Mouse (Mus musculus) lung, embryonic 15.5 days (tissue): ENCODE data around the gene Hoxa13. TPM values are rescaled to one million over a fixed set of nuclear protein-coding genes. Genes with fewer than 3 reads are reported as not detected.

Experiments
- ATAC-seq: fragments of 200-750 bp; cut with Nextera tagmentation; 2 replicates; pipeline ENCODE4 v1.8.0; 2017; ENCODE audit warnings: moderate number of reproducible peaks, borderline replicate concordance; ENCODE audit not compliant: low FRiP score, low TSS enrichment; ENCODE audit errors: extremely low read depth
- H3K27ac ChIP-seq: fragments of 300-500 bp; sonication (generic); 2 replicates; pipeline ENCODE4 v1.5.1; 2015; ENCODE audit warnings: moderate library complexity, mild to moderate bottlenecking, inconsistent platforms
- H3K27me3 ChIP-seq: fragments of 300-500 bp; sonication (generic); 2 replicates; pipeline ENCODE4 v1.6.1; 2015; ENCODE audit warnings: inconsistent platforms
- H3K36me3 ChIP-seq: fragments of 300-500 bp; sonication (generic); 2 replicates; pipeline ENCODE4 v1.6.1; 2015; ENCODE audit warnings: inconsistent platforms
- H3K4me1 ChIP-seq: fragments of 300-500 bp; sonication (generic); 2 replicates; pipeline ENCODE4 v1.6.1; 2015; ENCODE audit warnings: inconsistent platforms
- H3K4me2 ChIP-seq: fragments of 300-500 bp; sonication (generic); 2 replicates; pipeline ENCODE4 v1.6.1; 2015; ENCODE audit warnings: inconsistent platforms, mild to moderate bottlenecking, moderate library complexity
- H3K4me3 ChIP-seq: fragments of 300-500 bp; sonication (generic); 2 replicates; pipeline ENCODE4 v1.5.1; 2015; ENCODE audit warnings: mild to moderate bottlenecking, inconsistent platforms
- H3K9ac ChIP-seq: fragments of 300-500 bp; sonication (generic); 2 replicates; pipeline ENCODE4 v1.6.1; 2015; ENCODE audit warnings: inconsistent platforms
- H3K9me3 ChIP-seq: fragments of 300-500 bp; sonication (generic); 2 replicates; pipeline ENCODE4 v1.6.1; 2016; ENCODE audit warnings: inconsistent platforms
- WGBS: fragments of 180-500 bp; shearing (Covaris S2); methylation state at CpG from one replicate; pipeline ENCODE4 v1.1.7; 2015; 5-methylcytosine and 5-hydroxymethylcytosine counted together
- polyA plus RNA-seq: library from polyadenylated mRNA; unstranded; fragments of >200 nt; fragmentation: Nextera tagmentation; extraction: Ambion mirVana; gene quantifications from 2 replicates; pipeline ENCODE4 v1.2.1, GENCODE M21; 2015

The Hoxa13 gene
- polyA plus RNA-seq, 1 experiment from 2014 or later, result not detected

GRCm38 (mm10) chr6:52238155-52238545 is 22.5 kb downstream of the Hoxa13 start:
- Histone ChIP-seq H3K4me1 (peaks cover 12% of the 10 kb centered on the region; the same call in 1 of the 2 replicates), H3K4me2 (no peak overlapping the region), H3K36me3 (no peaks in the 10 kb centered on the region), H3K9ac (no peak overlapping the region), H3K27me3 (peaks cover 98% of the 10 kb centered on the region), H3K27ac (no peak overlapping the region), H3K9me3 (no peaks in the 10 kb centered on the region), H3K4me3 (no peak overlapping the region)
- WGBS, result 2% methylated on average over 7 of the region's 7 CpGs
- ATAC-seq, result no peak

GRCm38 (mm10) chr6:52237346-52238154 is 23.1 kb downstream of the Hoxa13 start:
- H3K27ac ChIP-seq, result no peak overlapping the region
- no peak overlapping the region for H3K4me2 ChIP-seq
- H3K4me3 ChIP-seq, result no peak overlapping the region
- 11% methylated on average over 10 of the region's 10 CpGs for WGBS
- H3K4me1 ChIP-seq, result peaks cover 12% of the 10 kb centered on the region; the same call in 1 of the 2 replicates
- H3K36me3 ChIP-seq, result no peaks in the 10 kb centered on the region
- H3K9me3 ChIP-seq, result no peaks in the 10 kb centered on the region
- H3K27me3 ChIP-seq, result peaks cover 98% of the 10 kb centered on the region
- H3K9ac ChIP-seq, result no peak overlapping the region
- no peak for ATAC-seq

- Histone ChIP-seq H3K9me3 (no peaks in the 10 kb centered on the region), H3K4me2 (no peak overlapping the region), H3K9ac (no peak overlapping the region), H3K27me3 (peaks cover 98% of the 10 kb centered on the region), H3K4me3 (no peak overlapping the region), H3K27ac (no peak overlapping the region), H3K36me3 (no peaks in the 10 kb centered on the region), H3K4me1 (peaks cover 12% of the 10 kb centered on the region; the same call in 1 of the 2 replicates)
- no peak for ATAC-seq
- WGBS, result 7% methylated on average over 3 of the region's 3 CpGs
Measured at GRCm38 (mm10) chr6:52236806-52237205, 23.9 kb downstream of the Hoxa13 start.

- Histone ChIP-seq H3K9me3 (no peaks in the 10 kb centered on the region), H3K4me2 (no peak overlapping the region), H3K27me3 (peaks cover 96% of the 10 kb centered on the region), H3K4me3 (no peak overlapping the region), H3K36me3 (no peaks in the 10 kb centered on the region), H3K4me1 (peaks cover 12% of the 10 kb centered on the region; the same call in 1 of the 2 replicates), H3K27ac (no peak overlapping the region), H3K9ac (no peak overlapping the region)
- ATAC-seq, result no peak
- 21% methylated on average over 6 of the region's 6 CpGs for WGBS
Measured at GRCm38 (mm10) chr6:52235866-52236265, 24.8 kb downstream of the Hoxa13 start.

- WGBS, result 29% methylated on average over 9 of the region's 9 CpGs
Measured at GRCm38 (mm10) chr6:52235267-52235666, 25.4 kb downstream of the Hoxa13 start.

GRCm38 (mm10) chr6:52234428-52235140 is 26.1 kb downstream of the Hoxa13 start:
- Histone ChIP-seq H3K9me3 (no peaks in the 10 kb centered on the region), H3K36me3 (no peaks in the 10 kb centered on the region), H3K9ac (no peak overlapping the region), H3K27me3 (peaks cover 96% of the 10 kb centered on the region), H3K4me2 (no peak overlapping the region; the same call in 1 of the 2 replicates), H3K4me3 (no peak overlapping the region), H3K4me1 (peaks cover 12% of the 10 kb centered on the region; the same call in 1 of the 2 replicates), H3K27ac (no peak overlapping the region)
- no peak for ATAC-seq
- WGBS, result 2% methylated on average over 68 of the region's 68 CpGs

More at GRCm38 (mm10) chr6:52235267-52235666, 25.4 kb downstream of the Hoxa13 start:
- Histone ChIP-seq H3K4me3 (no peak overlapping the region), H3K27ac (no peak overlapping the region), H3K36me3 (no peaks in the 10 kb centered on the region), H3K4me2 (no peak overlapping the region), H3K4me1 (peaks cover 15% of the 10 kb centered on the region; the same call in 1 of the 2 replicates), H3K9me3 (no peaks in the 10 kb centered on the region), H3K9ac (no peak overlapping the region), H3K27me3 (peaks cover 96% of the 10 kb centered on the region)
- no peak for ATAC-seq

- peaks cover 12% of the 10 kb centered on the region; the same call in 1 of the 2 replicates for H3K4me1 ChIP-seq
- 0 out of 2 replicates have a peak, but pooled peaks have one; percentile 53 for ATAC-seq
- H3K9me3 ChIP-seq, result no peaks in the 10 kb centered on the region
- H3K4me2 ChIP-seq, result peak overlapping the region; percentile 14; the same call in 1 of the 2 replicates
- H3K9ac ChIP-seq, result no peak overlapping the region
- no peak overlapping the region for H3K27ac ChIP-seq
- no peaks in the 10 kb centered on the region for H3K36me3 ChIP-seq
- H3K27me3 ChIP-seq, result peaks cover 97% of the 10 kb centered on the region
- 1% methylated on average over 68 of the region's 70 CpGs for WGBS
- 0 out of 2 replicates have a peak overlapping the region, but pooled peaks have one; percentile 5 for H3K4me3 ChIP-seq
Measured at GRCm38 (mm10) chr6:52233546-52234427, 26.9 kb downstream of the Hoxa13 start.

GRCm38 (mm10) chr6:52232984-52233545 is 27.6 kb downstream of the Hoxa13 start:
- no peak overlapping the region for H3K4me3 ChIP-seq
- no peaks in the 10 kb centered on the region for H3K9me3 ChIP-seq
- peaks cover 97% of the 10 kb centered on the region for H3K27me3 ChIP-seq
- 1% methylated on average over 23 of the region's 23 CpGs for WGBS
- ATAC-seq, result no peak
- H3K4me1 ChIP-seq, result peaks cover 12% of the 10 kb centered on the region; the same call in 1 of the 2 replicates
- no peaks in the 10 kb centered on the region for H3K36me3 ChIP-seq
- no peak overlapping the region for H3K27ac ChIP-seq
- H3K9ac ChIP-seq, result no peak overlapping the region
- no peak overlapping the region for H3K4me2 ChIP-seq

GRCm38 (mm10) chr6:52232568-52232965 is 28.1 kb downstream of the Hoxa13 start:
- Histone ChIP-seq H3K9me3 (no peaks in the 10 kb centered on the region), H3K27ac (no peak overlapping the region), H3K36me3 (no peaks in the 10 kb centered on the region), H3K4me3 (no peak overlapping the region), H3K27me3 (peaks cover 97% of the 10 kb centered on the region), H3K4me1 (peaks cover 12% of the 10 kb centered on the region; the same call in 1 of the 2 replicates), H3K4me2 (no peak overlapping the region), H3K9ac (no peak overlapping the region)
- no peak for ATAC-seq
- under 1% methylated on average over 18 of the region's 18 CpGs for WGBS

- H3K27ac ChIP-seq, result no peak overlapping the region
- peaks cover 12% of the 10 kb centered on the region; the same call in 1 of the 2 replicates for H3K4me1 ChIP-seq
- H3K9me3 ChIP-seq, result no peaks in the 10 kb centered on the region
- peaks cover 97% of the 10 kb centered on the region for H3K27me3 ChIP-seq
- 2% methylated on average over 18 of the region's 18 CpGs for WGBS
- no peak for ATAC-seq
- no peaks in the 10 kb centered on the region for H3K36me3 ChIP-seq
- H3K4me2 ChIP-seq, result no peak overlapping the region
- H3K9ac ChIP-seq, result no peak overlapping the region
- H3K4me3 ChIP-seq, result no peak overlapping the region
Measured at GRCm38 (mm10) chr6:52231885-52232567, 28.7 kb downstream of the Hoxa13 start.
